Mouse (Mus musculus) intestine, embryonic 15.5 days (tissue): ENCODE measurements around the gene Rcsd1. TPM values are rescaled to one million over a fixed set of nuclear protein-coding genes. Genes with fewer than 3 reads are reported as not detected.

Source experiments
- ATAC-seq: fragments of 200-750 bp; cut with Nextera tagmentation; 2 replicates; pipeline ENCODE4 v1.8.0; 2017; ENCODE audit warnings: moderate TSS enrichment, moderate library complexity
- H3K27ac ChIP-seq: fragments of 300-500 bp; sonication (generic); 2 replicates; pipeline ENCODE4 v1.5.1; 2015; ENCODE audit warnings: mild to moderate bottlenecking, inconsistent platforms
- H3K27me3 ChIP-seq: fragments of 300-500 bp; sonication (generic); replicated peaks from 2 replicates; pipeline ENCODE4 v1.6.1; 2015; ENCODE audit warnings: inconsistent platforms
- H3K36me3 ChIP-seq: fragments of 300-500 bp; sonication (generic); 2 replicates; pipeline ENCODE4 v1.6.1; 2015; ENCODE audit warnings: inconsistent platforms
- H3K4me1 ChIP-seq: fragments of 300-500 bp; sonication (generic); replicated peaks from 2 replicates; pipeline ENCODE4 v1.6.1; 2015; ENCODE audit warnings: inconsistent platforms
- H3K4me2 ChIP-seq: fragments of 300-500 bp; sonication (generic); replicated peaks from 2 replicates; pipeline ENCODE4 v1.6.1; 2015; ENCODE audit warnings: mild to moderate bottlenecking, inconsistent platforms
- H3K4me3 ChIP-seq: fragments of 300-500 bp; sonication (generic); replicated peaks from 2 replicates; pipeline ENCODE4 v1.5.1; 2015; ENCODE audit warnings: inconsistent platforms
- H3K9ac ChIP-seq: fragments of 300-500 bp; sonication (generic); 2 replicates; pipeline ENCODE4 v1.6.1; 2015; ENCODE audit warnings: inconsistent platforms
- H3K9me3 ChIP-seq: fragments of 300-500 bp; sonication (generic); 2 replicates; pipeline ENCODE4 v1.6.1; 2016; ENCODE audit warnings: inconsistent platforms
- WGBS: fragments of 180-500 bp; shearing (Covaris S2); methylation state at CpG from one replicate; pipeline ENCODE4 v1.1.7; 2015; 5-methylcytosine and 5-hydroxymethylcytosine counted together
- polyA plus RNA-seq: library from polyadenylated mRNA; unstranded; fragments of >200 nt; fragmentation: Nextera tagmentation; extraction: Ambion mirVana; gene quantifications from 2 replicates; pipeline ENCODE4 v1.2.1, GENCODE M21; 2015

The Rcsd1 gene
- polyA plus RNA-seq, 1 experiment from 2014 or later = 33.8 TPM

GRCm38 (mm10) chr1:165666944-165667343 lies 42.6 kb downstream of the Rcsd1 start:
- no peaks in the 10 kb centered on the region for H3K36me3 ChIP-seq
- ATAC-seq = no peak
- no peak overlapping the region for H3K9ac ChIP-seq
- 87% methylated on average over 6 of the region's 6 CpGs for WGBS
- no peaks in the 10 kb centered on the region for H3K9me3 ChIP-seq
- H3K4me1 ChIP-seq = peaks cover 7% of the 10 kb centered on the region
- H3K4me2 ChIP-seq = no peak overlapping the region
- no peak overlapping the region for H3K4me3 ChIP-seq
- H3K27me3 ChIP-seq = no peaks in the 10 kb centered on the region
- H3K27ac ChIP-seq = no peak overlapping the region

- no peaks in the 10 kb centered on the region for H3K9me3 ChIP-seq
- H3K36me3 ChIP-seq = no peaks in the 10 kb centered on the region
- H3K4me2 ChIP-seq = no peak overlapping the region
- 80% methylated on average over 5 of the region's 5 CpGs for WGBS
- no peak overlapping the region for H3K9ac ChIP-seq
- H3K4me1 ChIP-seq = peaks cover 7% of the 10 kb centered on the region
- H3K4me3 ChIP-seq = no peak overlapping the region
- H3K27ac ChIP-seq = no peak overlapping the region
- no peak for ATAC-seq
- no peaks in the 10 kb centered on the region for H3K27me3 ChIP-seq
Observed at GRCm38 (mm10) chr1:165665758-165666157, 43.8 kb downstream of the Rcsd1 start.

GRCm38 (mm10) chr1:165663277-165663676 lies 46.3 kb downstream of the Rcsd1 start:
- no peak overlapping the region for H3K4me2 ChIP-seq
- no peak overlapping the region for H3K9ac ChIP-seq
- H3K27ac ChIP-seq = 0 out of 2 replicates have a peak overlapping the region, but pooled peaks have one; percentile 20
- no peak overlapping the region for H3K4me3 ChIP-seq
- no peak for ATAC-seq
- H3K9me3 ChIP-seq = no peaks in the 10 kb centered on the region
- no peaks in the 10 kb centered on the region for H3K36me3 ChIP-seq
- peaks cover 7% of the 10 kb centered on the region for H3K4me1 ChIP-seq
- 74% methylated on average over 16 of the region's 16 CpGs for WGBS
- no peaks in the 10 kb centered on the region for H3K27me3 ChIP-seq

GRCm38 (mm10) chr1:165662426-165663192 lies 46.9 kb downstream of the Rcsd1 start:
- 0 out of 2 replicates have a peak overlapping the region, but pooled peaks have one; percentile 20 for H3K27ac ChIP-seq
- H3K36me3 ChIP-seq = peaks cover 5% of the 10 kb centered on the region; the same call in 1 of the 2 replicates
- H3K9me3 ChIP-seq = no peaks in the 10 kb centered on the region
- H3K4me3 ChIP-seq = no peak overlapping the region
- no peaks in the 10 kb centered on the region for H3K27me3 ChIP-seq
- ATAC-seq = no peak
- no peak overlapping the region for H3K9ac ChIP-seq
- H3K4me1 ChIP-seq = peaks cover 7% of the 10 kb centered on the region; the same call in 1 of the 2 replicates
- 68% methylated on average over 15 of the region's 15 CpGs for WGBS
- no peak overlapping the region for H3K4me2 ChIP-seq

GRCm38 (mm10) chr1:165661725-165662124 lies 47.8 kb downstream of the Rcsd1 start:
- Histone ChIP-seq H3K27me3 (no peaks in the 10 kb centered on the region), H3K9ac (no peak overlapping the region), H3K9me3 (no peaks in the 10 kb centered on the region), H3K27ac (no peak overlapping the region), H3K36me3 (peaks cover 8% of the 10 kb centered on the region; the same call in 1 of the 2 replicates), H3K4me2 (no peak overlapping the region), H3K4me3 (no peak overlapping the region), H3K4me1 (peaks cover 7% of the 10 kb centered on the region; the same call in 1 of the 2 replicates)
- ATAC-seq = no peak
- 79% methylated on average over 6 of the region's 6 CpGs for WGBS

GRCm38 (mm10) chr1:165661191-165661590 lies 48.4 kb downstream of the Rcsd1 start:
- no peak overlapping the region for H3K9ac ChIP-seq
- H3K4me2 ChIP-seq = no peak overlapping the region
- no peaks in the 10 kb centered on the region for H3K27me3 ChIP-seq
- no peak overlapping the region for H3K27ac ChIP-seq
- peaks cover 8% of the 10 kb centered on the region; the same call in 1 of the 2 replicates for H3K36me3 ChIP-seq
- H3K4me1 ChIP-seq = peaks cover 7% of the 10 kb centered on the region; the same call in 1 of the 2 replicates
- no peak overlapping the region for H3K4me3 ChIP-seq
- H3K9me3 ChIP-seq = no peaks in the 10 kb centered on the region
- ATAC-seq = no peak
- WGBS = 57% methylated on average over 3 of the region's 3 CpGs

- Histone ChIP-seq H3K4me1 (peaks cover 7% of the 10 kb centered on the region; the same call in 1 of the 2 replicates), H3K4me2 (no peak overlapping the region), H3K9me3 (no peaks in the 10 kb centered on the region), H3K4me3 (no peak overlapping the region), H3K27ac (no peak overlapping the region), H3K9ac (no peak overlapping the region), H3K36me3 (peaks cover 8% of the 10 kb centered on the region; the same call in 1 of the 2 replicates), H3K27me3 (no peaks in the 10 kb centered on the region)
- WGBS = 22% methylated on average over 4 of the region's 4 CpGs
- 0 out of 2 replicates have a peak, but pooled peaks have one; percentile 32 for ATAC-seq
Observed at GRCm38 (mm10) chr1:165660774-165661173, 48.8 kb downstream of the Rcsd1 start.

- Histone ChIP-seq H3K4me1 (peaks cover 9% of the 10 kb centered on the region; the same call in 1 of the 2 replicates), H3K27ac (no peak overlapping the region), H3K36me3 (peaks cover 8% of the 10 kb centered on the region), H3K4me2 (no peak overlapping the region), H3K9ac (no peak overlapping the region), H3K27me3 (no peaks in the 10 kb centered on the region), H3K4me3 (no peak overlapping the region), H3K9me3 (no peaks in the 10 kb centered on the region)
- peak; percentile 57 for ATAC-seq
- 47% methylated on average over 5 of the region's 5 CpGs for WGBS
Observed at GRCm38 (mm10) chr1:165658602-165659001, 51.0 kb downstream of the Rcsd1 start.

GRCm38 (mm10) chr1:165655482-165655881 lies 54.1 kb downstream of the Rcsd1 start:
- Histone ChIP-seq H3K27me3 (no peaks in the 10 kb centered on the region), H3K4me2 (no peak overlapping the region), H3K36me3 (peaks cover 8% of the 10 kb centered on the region), H3K9me3 (no peaks in the 10 kb centered on the region), H3K4me3 (no peak overlapping the region), H3K4me1 (0 out of 2 replicates have a peak, but pooled peaks cover 5% of the 10 kb centered on the region), H3K27ac (0 out of 2 replicates have a peak overlapping the region, but pooled peaks have one; percentile 22), H3K9ac (no peak overlapping the region)
- ATAC-seq = no peak
- 51% methylated on average over 14 of the region's 14 CpGs for WGBS

- Histone ChIP-seq H3K9ac (no peak overlapping the region), H3K4me3 (no peak overlapping the region), H3K4me2 (no peak overlapping the region), H3K27ac (0 out of 2 replicates have a peak overlapping the region, but pooled peaks have one; percentile 22), H3K27me3 (no peaks in the 10 kb centered on the region), H3K4me1 (0 out of 2 replicates have a peak, but pooled peaks cover 5% of the 10 kb centered on the region), H3K9me3 (no peaks in the 10 kb centered on the region), H3K36me3 (peaks cover 8% of the 10 kb centered on the region)
- 0 out of 2 replicates have a peak, but pooled peaks have one; percentile 9 for ATAC-seq
- 64% methylated on average over 6 of the region's 6 CpGs for WGBS
Observed at GRCm38 (mm10) chr1:165655022-165655421, 54.5 kb downstream of the Rcsd1 start.

- Histone ChIP-seq H3K27ac (no peak overlapping the region), H3K4me1 (0 out of 2 replicates have a peak, but pooled peaks cover 5% of the 10 kb centered on the region), H3K4me2 (no peak overlapping the region), H3K9me3 (no peaks in the 10 kb centered on the region), H3K27me3 (no peaks in the 10 kb centered on the region), H3K4me3 (no peak overlapping the region), H3K36me3 (peaks cover 8% of the 10 kb centered on the region), H3K9ac (no peak overlapping the region)
- ATAC-seq = peak; percentile 29; the same call in 1 of the 2 replicates
- WGBS = 75% methylated on average over 14 of the region's 14 CpGs
Observed at GRCm38 (mm10) chr1:165653126-165653885, 56.3 kb downstream of the Rcsd1 start.

- ATAC-seq = no peak
- no peak overlapping the region for H3K27ac ChIP-seq
- H3K9me3 ChIP-seq = no peaks in the 10 kb centered on the region
- 0 out of 2 replicates have a peak, but pooled peaks cover 5% of the 10 kb centered on the region for H3K4me1 ChIP-seq
- WGBS = 75% methylated on average over 2 of the region's 2 CpGs
- peaks cover 2% of the 10 kb centered on the region for H3K36me3 ChIP-seq
- no peak overlapping the region for H3K4me3 ChIP-seq
- H3K9ac ChIP-seq = no peak overlapping the region
- H3K27me3 ChIP-seq = no peaks in the 10 kb centered on the region
- no peak overlapping the region for H3K4me2 ChIP-seq
Observed at GRCm38 (mm10) chr1:165652507-165652906, 57.0 kb downstream of the Rcsd1 start.
